Mouse (Mus musculus) cerebellum, adult 2 months (tissue): ENCODE results near the gene Cds1.

Experiments used
- CTCF ChIP-seq: fragments of 200-500 bp; IDR thresholded peaks from 2 replicates; pipeline ENCODE4 v1.5.1; 2011; ENCODE audit warnings: low read depth, mild to moderate bottlenecking, control low read depth, low read length, moderate library complexity, borderline replicate concordance; ENCODE audit not compliant: insufficient read depth
- POLR2A ChIP-seq: fragments of 200-500 bp; IDR thresholded peaks from 2 replicates; pipeline ENCODE4 v1.6.1; 2011; ENCODE audit warnings: low read length, control low read depth, borderline replicate concordance; ENCODE audit not compliant: insufficient read depth

DNA sequence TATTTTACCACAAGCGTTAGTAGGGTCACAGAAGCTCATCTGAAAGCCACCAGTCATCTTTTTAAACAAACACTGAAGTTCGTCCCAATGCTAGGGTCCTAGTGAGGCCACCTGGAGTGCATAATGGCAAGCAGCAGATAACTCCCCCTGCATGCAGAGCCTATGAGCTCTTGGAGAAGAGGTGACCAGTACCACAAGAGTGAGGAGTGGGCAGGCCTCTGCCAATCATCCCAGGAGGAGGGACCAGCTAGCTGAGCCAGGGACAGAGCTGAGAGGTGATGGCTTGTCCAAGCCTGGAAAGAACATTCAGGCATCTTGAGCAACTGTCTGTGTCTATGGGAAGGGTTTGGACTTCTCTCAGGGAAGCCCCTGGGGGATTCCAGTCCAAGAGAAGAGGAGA lies 37.0 kb downstream of the Cds1 start:
- TF ChIP-seq CTCF (no peak), POLR2A (no peak)
